Comparison of ENCODE assay signal across 24 mouse cellular contexts in the genomic region with DNA sequence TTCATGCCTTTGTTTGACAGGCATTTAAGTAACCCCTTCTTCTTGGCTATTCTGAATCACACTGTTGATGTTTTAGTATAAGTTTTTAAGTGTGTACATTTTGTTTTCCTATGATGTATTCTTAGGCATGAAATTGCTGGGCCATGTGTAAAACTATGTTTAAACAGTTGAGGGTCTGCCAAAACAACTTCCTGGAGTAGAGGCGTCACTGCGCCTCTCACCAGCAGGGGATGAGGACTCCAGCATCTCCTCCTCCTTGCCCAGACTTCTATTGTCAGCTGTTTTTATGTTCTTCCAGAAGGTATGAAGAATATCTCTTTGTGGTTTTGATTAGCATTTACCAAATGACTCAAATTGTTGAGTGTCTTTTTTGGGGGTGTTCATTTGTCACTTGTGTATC.
"Had no signal": no experiment of that assay in that cellular context is flagged by ENCODE, and none has a peak within 500 bp of the region (broad histone marks: within the 10 kb centered on the region; RNA-seq: fewer than 3 reads in every experiment).

No protein-coding gene starts in this region.

- H3K9ac ChIP-seq: heart, embryonic 12.5 days; hindbrain, embryonic 13.5 days; hindbrain, embryonic 15.5 days; kidney, embryonic 15.5 days; limb, embryonic 13.5 days; limb, embryonic 15.5 days; liver, embryonic 12.5 days; liver, embryonic 14.5 days had no signal

- H3K4me3 ChIP-seq: gastrocnemius, adult 2 months; heart, embryonic 10.5 days; heart, embryonic 12.5 days; hindbrain, embryonic 13.5 days; hindbrain, embryonic 15.5 days; kidney, embryonic 15.5 days; limb, embryonic 13.5 days; limb, embryonic 15.5 days; liver, embryonic 12.5 days had no signal

- H3K4me2 ChIP-seq: heart, embryonic 12.5 days; hindbrain, embryonic 13.5 days; hindbrain, embryonic 15.5 days; kidney, embryonic 15.5 days; limb, embryonic 13.5 days; limb, embryonic 15.5 days; liver, embryonic 12.5 days had no signal

- H3K36me3 ChIP-seq: heart, embryonic 10.5 days; heart, embryonic 12.5 days; hindbrain, embryonic 13.5 days; hindbrain, embryonic 15.5 days; kidney, embryonic 15.5 days; limb, embryonic 13.5 days; limb, embryonic 15.5 days; liver, embryonic 12.5 days had no signal

- ATAC-seq: hindbrain, postnatal 0 days; liver, embryonic 12.5 days had no signal

- H3K27ac ChIP-seq: gastrocnemius, adult 2 months; heart, embryonic 10.5 days; hindbrain, embryonic 13.5 days; hindbrain, embryonic 15.5 days; hindbrain, postnatal 0 days; kidney, embryonic 15.5 days; kidney, postnatal 0 days; limb, embryonic 13.5 days; limb, embryonic 15.5 days; liver, embryonic 12.5 days; liver, embryonic 14.5 days had no signal

- H3K9me3 ChIP-seq: heart, embryonic 10.5 days; heart, embryonic 12.5 days; hindbrain, embryonic 13.5 days; hindbrain, embryonic 15.5 days; kidney, embryonic 15.5 days; limb, embryonic 13.5 days; limb, embryonic 15.5 days; liver, embryonic 12.5 days had no signal

- H3K27me3 ChIP-seq: heart, embryonic 12.5 days; hindbrain, embryonic 13.5 days; hindbrain, embryonic 15.5 days; kidney, embryonic 15.5 days; limb, embryonic 13.5 days; limb, embryonic 15.5 days; liver, embryonic 12.5 days had no signal

- DNase-seq: gastrocnemius, adult 2 months; gastrocnemius, postnatal 10 days; gastrocnemius, postnatal 25 days; heart, adult 18-20 months; heart, postnatal 10 days; heart, postnatal 36 days; kidney, adult 11 months; kidney, adult 2 months; kidney, adult 9 months; kidney, postnatal 14 days; kidney, postnatal 36 days; layer of hippocampus, postnatal 36 days; left cerebral cortex, postnatal 4 days had no signal

- H3K4me1 ChIP-seq: heart, embryonic 10.5 days; heart, embryonic 12.5 days; hindbrain, embryonic 13.5 days; hindbrain, embryonic 15.5 days; kidney, embryonic 15.5 days; limb, embryonic 13.5 days; limb, embryonic 15.5 days; liver, embryonic 12.5 days had no signal
